Mouse (Mus musculus) embryo, embryonic 10.5 days (tissue): Measurements from ENCODE around the gene Zik1.
A peak's percentile ranks its signal among the peaks of the same experiment; 100 is the strongest.

Experiments
- DNase-seq: peaks from one replicate; pipeline ENCODE4 v3.0.0-alpha.2; 2015; ENCODE audit warnings: low spot score

The Zik1 gene

DNA sequence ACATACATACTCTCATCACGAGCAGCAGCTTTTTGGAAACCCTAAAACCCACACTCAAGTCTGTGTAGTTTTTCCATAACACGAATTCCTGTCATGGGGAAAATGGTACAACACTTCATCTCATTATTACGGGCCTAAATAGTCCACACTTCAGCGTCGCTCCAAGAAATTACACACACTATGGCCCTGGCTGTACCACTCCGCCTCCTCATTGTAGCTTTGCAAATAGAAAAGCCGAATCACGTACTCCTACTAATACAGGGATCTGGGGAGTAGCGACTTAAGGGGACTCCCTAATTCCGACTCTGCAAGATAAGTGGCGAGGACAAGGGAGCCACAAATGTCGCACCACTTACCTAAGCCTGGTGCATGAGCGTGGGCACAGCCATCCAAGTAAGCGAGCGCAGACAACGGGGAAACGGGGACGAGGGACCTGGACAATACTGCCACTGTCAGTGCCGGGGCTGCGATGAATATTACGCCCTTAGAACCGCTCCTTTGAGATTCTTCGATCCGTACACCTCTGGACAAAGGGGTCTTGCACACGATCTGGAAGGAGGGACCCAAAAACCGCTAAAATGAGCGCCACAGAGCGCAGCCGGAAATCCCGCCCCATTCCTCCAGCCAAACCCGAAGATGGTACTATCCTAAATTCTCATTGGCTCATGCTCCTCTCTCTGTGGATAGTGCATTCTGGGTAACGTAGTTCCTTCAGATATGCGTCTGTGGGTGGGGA lies at the start of gene Zik1:
Gene Zik1, minus strand, starts transcription at position 609 of the 736 bp plus-strand sequence.
- peak; percentile 94 for DNase-seq

DNA sequence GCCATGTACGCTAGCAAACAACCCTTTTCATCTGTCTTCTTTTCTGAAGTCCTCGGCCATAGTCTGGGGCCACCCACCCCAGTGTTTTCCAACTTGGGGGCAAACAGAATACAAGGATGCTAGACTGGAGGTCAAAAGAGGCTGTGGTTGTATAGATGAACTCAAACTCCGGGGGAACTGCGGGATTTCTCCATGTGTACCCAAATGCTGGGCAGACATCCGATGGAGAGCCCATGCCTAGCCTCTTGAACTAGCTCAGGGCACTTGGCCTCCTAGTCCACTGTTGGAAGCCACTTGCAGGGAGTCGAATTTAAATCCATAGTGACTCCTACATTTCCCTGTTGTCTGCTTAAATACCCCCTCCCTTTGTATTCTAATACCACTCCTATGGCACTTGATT lies 384 bp upstream of the Zik1 start:
- no peak for DNase-seq

DNA sequence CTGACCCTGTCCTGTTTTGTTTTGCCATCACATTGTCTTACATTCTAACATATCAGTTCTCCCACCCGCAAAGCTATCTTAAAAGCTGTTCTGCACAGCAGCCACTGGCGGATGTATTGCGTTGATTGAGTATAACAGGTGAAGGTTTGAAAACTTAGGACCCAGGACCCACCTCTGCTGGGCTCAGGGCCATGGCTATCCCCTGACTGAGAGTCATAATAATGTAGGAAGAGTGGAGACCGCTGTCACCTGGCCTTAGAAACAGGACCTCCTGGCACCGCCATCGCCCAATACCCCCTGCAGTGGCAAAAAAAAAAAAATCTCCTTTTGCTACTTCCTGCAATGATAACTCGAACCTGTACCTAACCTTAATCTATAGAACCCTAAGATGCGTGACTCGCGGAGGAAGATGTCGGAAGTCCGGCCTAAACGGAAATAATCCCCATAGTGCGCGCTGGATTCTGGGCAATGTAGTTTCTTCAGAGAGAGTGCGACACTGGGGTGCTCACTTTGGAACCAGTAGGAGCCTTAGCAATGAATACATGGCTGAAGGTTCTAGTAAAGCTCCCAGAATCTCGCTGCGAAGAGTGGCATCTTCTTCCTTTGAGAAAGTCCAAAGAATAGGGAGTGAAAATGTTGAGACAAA lies 14.5 kb downstream of the Zik1 start:
- peak; percentile 26 for DNase-seq

DNA sequence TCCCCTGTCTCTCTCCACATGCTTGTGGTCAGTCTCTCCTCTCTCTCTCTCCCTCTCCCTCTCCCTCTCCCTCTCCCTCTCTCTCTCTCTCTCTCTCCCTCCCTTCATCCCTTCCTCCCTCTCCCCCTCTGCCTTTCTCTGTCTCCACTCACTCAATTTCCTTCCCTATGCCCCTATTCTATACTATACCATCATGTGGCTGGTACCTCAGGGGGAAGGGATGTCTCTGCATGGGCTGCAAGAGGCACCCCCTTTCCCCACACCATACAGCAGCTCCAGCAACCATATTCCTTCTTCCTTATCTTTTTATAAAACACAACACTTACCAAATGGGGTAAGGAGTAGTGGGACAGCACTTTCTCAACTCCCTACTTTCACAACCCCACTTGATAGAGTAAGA lies 15.4 kb downstream of the Zik1 start:
- no peak for DNase-seq

DNA sequence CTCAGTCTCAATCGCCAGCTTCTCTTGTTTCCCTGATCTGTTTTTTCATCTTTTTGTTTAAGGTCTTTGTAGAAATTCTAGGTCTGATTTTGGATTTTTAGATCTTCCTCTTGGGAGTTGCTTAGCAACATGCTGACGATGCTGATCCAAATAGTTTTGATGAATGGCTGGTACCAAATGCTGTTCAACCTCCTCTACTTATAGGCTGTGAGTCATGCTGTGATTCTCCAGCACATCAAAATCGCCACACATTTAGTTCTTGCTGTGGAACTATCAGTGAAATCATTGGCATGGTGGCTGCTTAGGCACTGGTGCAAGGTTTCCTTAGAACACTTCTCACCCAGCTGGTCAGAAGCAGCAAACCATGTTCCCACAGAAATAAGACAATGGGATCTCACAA lies 37.0 kb downstream of the Zik1 start:
- DNase-seq = no peak

DNA sequence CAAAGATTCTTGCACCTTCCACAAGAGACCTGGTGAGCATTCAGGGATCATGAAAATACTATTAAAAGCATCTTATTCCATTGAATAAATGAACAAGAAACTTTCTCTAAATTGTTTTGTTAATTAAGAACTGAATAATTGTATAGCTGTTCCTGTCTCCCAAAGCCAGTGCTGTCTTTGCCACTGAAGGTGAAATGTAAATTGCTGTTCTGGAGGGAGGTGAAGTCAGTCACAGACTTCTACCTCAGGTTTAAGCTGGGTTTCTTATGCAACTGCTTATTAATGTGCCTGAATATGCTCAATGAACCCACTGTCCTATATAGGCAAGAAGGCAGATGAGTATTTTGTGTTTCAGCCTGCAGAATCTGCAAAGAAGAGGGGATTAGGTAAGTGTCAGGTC lies 52.2 kb downstream of the Zik1 start, which contains the start of gene Vmn1r67:
Gene Vmn1r67, plus strand, starts transcription at position 301 of the 400 bp plus-strand sequence.
- DNase-seq = no peak
